Mouse (Mus musculus) heart, embryonic 11.5 days (tissue): ENCODE data around the gene Inpp5b. TPM values are rescaled to one million over a fixed set of nuclear protein-coding genes. Genes with fewer than 3 reads are reported as not detected.

ENCODE experiments used
- ATAC-seq: fragments of 200-750 bp; cut with Nextera tagmentation; replicated peaks from 2 replicates; pipeline ENCODE4 v1.8.0; 2017; ENCODE audit warnings: moderate library complexity; ENCODE audit not compliant: insufficient number of reproducible peaks, low FRiP score, low TSS enrichment
- H3K27ac ChIP-seq: fragments of 300-500 bp; sonication (generic); 2 replicates; pipeline ENCODE4 v1.5.1; 2014; ENCODE audit warnings: mild to moderate bottlenecking, low read depth, low read length
- H3K27me3 ChIP-seq: fragments of 300-500 bp; sonication (generic); 2 replicates; pipeline ENCODE4 v1.6.1; 2014; ENCODE audit warnings: mild to moderate bottlenecking, low read length, mixed read lengths; ENCODE audit not compliant: control insufficient read depth, insufficient read depth
- H3K36me3 ChIP-seq: fragments of 300-500 bp; sonication (generic); 2 replicates; pipeline ENCODE4 v1.6.1; 2014; ENCODE audit warnings: mild to moderate bottlenecking, low read length, moderate library complexity, mixed read lengths; ENCODE audit not compliant: control insufficient read depth, insufficient read depth
- H3K4me1 ChIP-seq: fragments of 300-500 bp; sonication (generic); 2 replicates; pipeline ENCODE4 v1.6.1; 2014; ENCODE audit warnings: low read length; ENCODE audit not compliant: control insufficient read depth, insufficient read depth
- H3K4me2 ChIP-seq: fragments of 300-500 bp; sonication (generic); 2 replicates; pipeline ENCODE4 v1.6.1; 2014; ENCODE audit warnings: mild to moderate bottlenecking, moderate library complexity
- H3K4me3 ChIP-seq: fragments of 300-500 bp; sonication (generic); 2 replicates; pipeline ENCODE4 v1.5.1; 2014; ENCODE audit warnings: low read depth, low read length
- H3K9ac ChIP-seq: fragments of 300-500 bp; sonication (generic); 2 replicates; pipeline ENCODE4 v1.6.1; 2014; ENCODE audit warnings: mild to moderate bottlenecking, low read depth, low read length, moderate library complexity
- H3K9me3 ChIP-seq: fragments of 300-500 bp; sonication (generic); replicated peaks from 2 replicates; pipeline ENCODE4 v1.6.1; 2016; ENCODE audit warnings: low read length; ENCODE audit not compliant: control insufficient read depth
- WGBS: fragments of 180-500 bp; shearing (Covaris S2); extraction: QIAGEN DNeasy Blood & Tissue Kit; methylation state at CpG from one replicate; pipeline ENCODE4 v1.1.7; 2014; ENCODE audit not compliant: insufficient replicate concordance; 5-methylcytosine and 5-hydroxymethylcytosine counted together
- polyA plus RNA-seq: library from polyadenylated mRNA; unstranded; fragments of >200 nt; fragmentation: Nextera tagmentation; extraction: Ambion mirVana; gene quantifications from 2 replicates; pipeline ENCODE4 v1.2.1, GENCODE M21; 2014

The Inpp5b gene
- polyA plus RNA-seq, 1 experiment from 2014 or later, result 18.5 TPM

GRCm38 (mm10) chr4:124783937-124784336 lies 42.3 kb downstream of the Inpp5b start:
- H3K36me3 ChIP-seq, result peaks cover 18% of the 10 kb centered on the region

GRCm38 (mm10) chr4:124790013-124790412 lies 48.4 kb downstream of the Inpp5b start:
- no peak overlapping the region for H3K4me3 ChIP-seq
- WGBS, result 75% methylated on average over 4 of the region's 4 CpGs
- H3K36me3 ChIP-seq, result peaks cover 25% of the 10 kb centered on the region
- H3K9me3 ChIP-seq, result no peaks in the 10 kb centered on the region
- H3K27me3 ChIP-seq, result no peaks in the 10 kb centered on the region
- no peaks in the 10 kb centered on the region for H3K4me1 ChIP-seq
- no peak for ATAC-seq
- H3K9ac ChIP-seq, result no peak overlapping the region
- H3K4me2 ChIP-seq, result no peak overlapping the region
- no peak overlapping the region for H3K27ac ChIP-seq

More at GRCm38 (mm10) chr4:124783937-124784336, 42.3 kb downstream of the Inpp5b start:
- H3K4me3 ChIP-seq, result no peak overlapping the region
- H3K27ac ChIP-seq, result no peak overlapping the region
- WGBS, result 84% methylated on average over 8 of the region's 8 CpGs
- H3K4me2 ChIP-seq, result no peak overlapping the region
- no peak overlapping the region for H3K9ac ChIP-seq
- ATAC-seq, result no peak
- H3K4me1 ChIP-seq, result no peaks in the 10 kb centered on the region
- no peaks in the 10 kb centered on the region for H3K9me3 ChIP-seq
- H3K27me3 ChIP-seq, result no peaks in the 10 kb centered on the region

- no peak overlapping the region for H3K4me2 ChIP-seq
- H3K4me3 ChIP-seq, result no peak overlapping the region
- H3K9me3 ChIP-seq, result no peaks in the 10 kb centered on the region
- H3K4me1 ChIP-seq, result no peaks in the 10 kb centered on the region
- ATAC-seq, result no peak
- H3K27me3 ChIP-seq, result no peaks in the 10 kb centered on the region
- peaks cover 18% of the 10 kb centered on the region for H3K36me3 ChIP-seq
- no peak overlapping the region for H3K27ac ChIP-seq
- 88% methylated on average over 8 of the region's 8 CpGs for WGBS
- no peak overlapping the region for H3K9ac ChIP-seq
Observed at GRCm38 (mm10) chr4:124792114-124792513, 50.5 kb downstream of the Inpp5b start.

GRCm38 (mm10) chr4:124796141-124796540 lies 54.5 kb downstream of the Inpp5b start:
- WGBS, result 86% methylated on average over 8 of the region's 8 CpGs
- Histone ChIP-seq H3K9me3 (no peaks in the 10 kb centered on the region), H3K27me3 (no peaks in the 10 kb centered on the region), H3K4me3 (no peak overlapping the region), H3K9ac (no peak overlapping the region), H3K4me1 (no peaks in the 10 kb centered on the region), H3K36me3 (peaks cover 15% of the 10 kb centered on the region), H3K27ac (no peak overlapping the region), H3K4me2 (no peak overlapping the region)
- ATAC-seq, result no peak

- H3K27ac ChIP-seq, result no peak overlapping the region
- no peaks in the 10 kb centered on the region for H3K4me1 ChIP-seq
- H3K4me2 ChIP-seq, result no peak overlapping the region
- WGBS, result 86% methylated on average over 2 of the region's 2 CpGs
- H3K27me3 ChIP-seq, result no peaks in the 10 kb centered on the region
- H3K36me3 ChIP-seq, result peaks cover 15% of the 10 kb centered on the region
- H3K4me3 ChIP-seq, result no peak overlapping the region
- no peak overlapping the region for H3K9ac ChIP-seq
- no peaks in the 10 kb centered on the region for H3K9me3 ChIP-seq
- ATAC-seq, result no peak
Observed at GRCm38 (mm10) chr4:124796913-124797312, 55.3 kb downstream of the Inpp5b start.

- H3K27ac ChIP-seq, result peak within 1 kb of the TSS; percentile 98
- no peaks in the 10 kb centered on the region for H3K9me3 ChIP-seq
- no peaks in the 10 kb centered on the region for H3K27me3 ChIP-seq
- peak; percentile 79; the same call in 1 of the 2 replicates for ATAC-seq
- H3K4me1 ChIP-seq, result peaks cover 5% of the 10 kb centered on the region; the same call in 1 of the 2 replicates
- H3K36me3 ChIP-seq, result peaks cover 7% of the 10 kb centered on the region; the same call in 1 of the 2 replicates
- H3K9ac ChIP-seq, result peak within 1 kb of the TSS; percentile 97
- H3K4me3 ChIP-seq, result peak within 1 kb of the TSS; percentile 75
- 3% methylated on average over 20 of the region's 21 CpGs for WGBS
- H3K4me2 ChIP-seq, result peak within 1 kb of the TSS; percentile 85
Observed at GRCm38 (mm10) chr4:124801552-124802308, 60.1 kb downstream of the Inpp5b start, which contains the start of gene Mtf1. Gene Mtf1, plus strand, starts transcription at chr4:124802104.

GRCm38 (mm10) chr4:124802309-124803260 lies 60.9 kb downstream of the Inpp5b start:
- H3K4me2 ChIP-seq, result peak overlapping the region; percentile 85
- ATAC-seq, result peak; percentile 98
- H3K27me3 ChIP-seq, result no peaks in the 10 kb centered on the region
- 1% methylated on average over 53 of the region's 53 CpGs for WGBS
- H3K9me3 ChIP-seq, result no peaks in the 10 kb centered on the region
- H3K4me1 ChIP-seq, result peaks cover 5% of the 10 kb centered on the region; the same call in 1 of the 2 replicates
- peak overlapping the region; percentile 98 for H3K27ac ChIP-seq
- H3K36me3 ChIP-seq, result peaks cover 7% of the 10 kb centered on the region; the same call in 1 of the 2 replicates
- H3K4me3 ChIP-seq, result peak overlapping the region; percentile 75
- H3K9ac ChIP-seq, result peak overlapping the region; percentile 97

GRCm38 (mm10) chr4:124803406-124803805 lies 61.8 kb downstream of the Inpp5b start:
- Histone ChIP-seq H3K27me3 (no peaks in the 10 kb centered on the region), H3K27ac (no peak overlapping the region), H3K4me2 (peak overlapping the region; percentile 85), H3K4me3 (peak overlapping the region; percentile 75; the same call in 1 of the 2 replicates), H3K9ac (no peak overlapping the region), H3K9me3 (no peaks in the 10 kb centered on the region), H3K36me3 (peaks cover 7% of the 10 kb centered on the region; the same call in 1 of the 2 replicates), H3K4me1 (peaks cover 8% of the 10 kb centered on the region)
- 70% methylated on average over 6 of the region's 6 CpGs for WGBS
- no peak for ATAC-seq
